Mouse (Mus musculus): ENCODE measurements at regions not wholly inside any gene's neighbourhood (a gene's known extent, or its start where the extent isn't known, plus 50 kb on each side); places are given as distances from the start of the nearest gene placed in this dataset.
A peak's percentile ranks its signal among the peaks of the same experiment; 100 is the strongest.

DNA sequence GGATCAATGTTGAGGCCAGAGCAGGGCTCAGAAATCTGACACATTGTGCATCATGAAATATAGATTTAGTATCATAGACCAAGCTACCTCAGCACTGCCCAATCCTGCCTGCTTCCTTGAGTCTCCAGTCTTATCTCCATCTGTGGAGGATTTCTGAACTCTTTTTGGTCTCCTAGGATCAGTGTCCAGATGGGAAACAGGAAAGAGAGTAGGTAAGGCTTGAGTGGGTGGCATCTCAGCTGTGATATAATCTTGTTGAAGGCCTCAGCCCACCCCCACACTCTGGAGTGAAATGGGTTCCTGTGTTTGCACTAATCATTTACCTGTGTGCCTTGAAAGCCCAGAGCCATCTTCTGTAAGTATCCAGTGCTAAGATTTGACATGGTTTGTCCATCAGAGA is 74.3 kb upstream of the Aff3 start:
- H3K27ac ChIP-seq: no peak overlapping the region
- no peaks in the 10 kb centered on the region for H3K36me3 ChIP-seq
- H3K27me3 ChIP-seq: no peaks in the 10 kb centered on the region
- no peak overlapping the region for H3K9ac ChIP-seq
- no peak overlapping the region for H3K4me3 ChIP-seq
- no peak for ATAC-seq (ENCODE audit: low FRiP score)
- no peaks in the 10 kb centered on the region for H3K4me1 ChIP-seq (replicated peaks)
- H3K4me2 ChIP-seq: no peak overlapping the region
- no peaks in the 10 kb centered on the region for H3K9me3 ChIP-seq

DNA sequence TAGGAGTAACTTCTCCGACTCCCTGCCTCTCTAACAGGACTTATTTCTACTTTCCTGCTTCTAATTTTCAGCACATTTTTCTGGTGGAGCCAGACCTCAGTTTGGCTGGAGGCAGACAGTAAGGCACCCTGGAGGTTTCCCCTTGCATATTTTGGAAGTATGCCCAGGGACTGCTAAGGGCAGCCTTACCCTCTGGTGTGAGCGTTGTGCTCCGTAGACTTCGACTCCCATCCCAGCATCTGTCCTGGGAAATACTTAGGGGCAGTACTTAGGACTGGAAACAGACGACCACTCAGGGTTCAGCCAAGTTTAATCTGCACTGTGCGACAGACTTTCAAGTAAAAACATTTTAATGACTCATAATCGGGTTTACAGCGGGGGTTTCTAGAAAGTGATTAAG is 71.0 kb upstream of the Aff3 start:
- Histone ChIP-seq H3K27ac (no peak overlapping the region), H3K27me3 (no peaks in the 10 kb centered on the region), H3K4me1 (replicated peaks) (peaks cover 9% of the 10 kb centered on the region), H3K4me3 (no peak overlapping the region), H3K9me3 (no peaks in the 10 kb centered on the region), H3K36me3 (no peaks in the 10 kb centered on the region), H3K4me2 (no peak overlapping the region), H3K9ac (no peak overlapping the region)
- 76% methylated on average over 8 of the region's 8 CpGs for WGBS
- ATAC-seq (ENCODE audit: low FRiP score): no peak

DNA sequence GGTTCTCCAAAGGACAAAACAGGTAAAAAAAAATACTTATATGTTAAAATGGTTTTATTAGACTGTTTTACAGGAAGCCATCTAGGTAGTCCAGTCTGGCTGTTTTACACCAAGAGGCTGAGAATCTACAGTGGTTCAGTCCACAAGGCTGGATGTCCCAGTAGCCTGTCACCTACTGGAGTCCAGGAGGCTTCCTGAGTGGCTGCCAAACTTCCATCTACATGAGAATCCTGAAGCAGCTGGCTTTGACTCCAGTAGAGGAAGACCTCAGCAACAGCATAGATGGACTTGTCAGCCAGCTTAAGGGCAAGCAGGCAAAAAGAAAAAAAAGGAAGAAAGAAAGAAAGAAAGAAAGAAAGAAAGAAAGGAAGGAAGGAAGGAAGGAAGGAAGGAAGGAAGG is 68.4 kb upstream of the Aff3 start:
- H3K9me3 ChIP-seq: no peaks in the 10 kb centered on the region
- H3K4me3 ChIP-seq: no peak overlapping the region
- no peak overlapping the region for H3K27ac ChIP-seq
- H3K4me1 ChIP-seq (replicated peaks): peaks cover 27% of the 10 kb centered on the region
- ATAC-seq (ENCODE audit: low FRiP score): no peak
- no peak overlapping the region for H3K9ac ChIP-seq
- H3K27me3 ChIP-seq: no peaks in the 10 kb centered on the region
- H3K4me2 ChIP-seq: no peak overlapping the region
- no peaks in the 10 kb centered on the region for H3K36me3 ChIP-seq

DNA sequence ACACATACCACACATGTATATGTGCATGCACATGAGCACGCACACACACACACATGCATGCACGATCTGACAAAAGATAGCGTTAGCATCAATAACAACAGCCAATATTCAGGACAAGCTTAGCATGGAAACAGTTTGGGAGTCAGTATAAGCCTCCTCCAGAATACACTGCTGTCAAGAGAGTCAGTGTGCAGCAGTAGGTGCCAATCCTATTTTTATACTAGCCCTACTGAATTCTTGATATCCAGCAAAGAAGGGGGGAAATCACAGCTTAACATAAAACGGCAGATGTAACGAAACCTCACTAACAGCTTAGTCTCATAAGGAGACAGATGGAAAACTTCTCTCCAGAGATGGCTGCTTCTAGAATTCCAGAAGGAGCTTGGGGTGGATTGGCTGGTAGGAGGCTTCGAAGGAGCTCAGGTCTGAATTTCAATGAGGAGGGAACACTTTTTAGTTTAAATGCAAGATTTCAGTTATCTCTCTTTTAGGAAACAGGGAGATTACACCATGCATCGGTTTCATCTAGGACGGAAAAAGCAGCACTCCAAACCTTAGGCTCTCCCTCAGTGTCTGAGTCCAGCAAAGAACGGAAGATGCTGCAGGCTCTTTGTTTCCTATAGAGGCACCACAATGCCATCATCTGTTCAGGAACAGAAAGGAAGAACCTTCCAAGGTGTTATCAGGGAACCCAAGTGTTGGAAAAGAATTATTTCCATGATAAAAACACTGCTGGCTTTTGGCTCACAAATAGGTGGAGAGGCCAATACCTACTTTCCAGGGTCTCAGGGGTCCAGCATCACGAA is 65.4 kb upstream of the Aff3 start:
- H3K4me3 ChIP-seq: no peak overlapping the region
- H3K27me3 ChIP-seq: no peaks in the 10 kb centered on the region
- H3K4me2 ChIP-seq: no peak overlapping the region
- peaks cover 27% of the 10 kb centered on the region for H3K4me1 ChIP-seq (replicated peaks)
- no peak overlapping the region for H3K9ac ChIP-seq
- no peaks in the 10 kb centered on the region for H3K9me3 ChIP-seq
- WGBS: 83% methylated on average over 10 of the region's 10 CpGs
- H3K36me3 ChIP-seq: no peaks in the 10 kb centered on the region
- H3K27ac ChIP-seq: peak overlapping the region; percentile 35; the same call in 1 of the 2 replicates
- ATAC-seq (ENCODE audit: low FRiP score): no peak

DNA sequence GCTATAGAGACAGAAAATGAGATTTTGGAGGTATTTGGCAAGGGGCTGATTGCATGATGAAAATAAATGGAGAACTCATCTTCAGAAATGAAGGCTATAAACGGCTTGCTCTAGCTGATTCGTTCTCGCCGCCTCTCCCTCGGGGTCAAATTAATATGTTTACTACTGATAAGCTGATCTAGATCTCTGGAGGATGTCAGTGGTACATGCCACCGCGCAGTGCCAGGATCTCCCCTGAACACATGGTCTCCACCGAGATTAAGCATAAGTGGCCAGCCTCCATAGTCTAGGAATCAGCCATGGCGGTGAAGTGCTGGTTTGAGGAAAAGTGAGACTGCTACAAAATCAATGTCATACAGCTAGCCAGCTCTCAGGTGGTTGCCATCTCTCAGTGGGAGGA is 61.0 kb upstream of the Aff3 start:
- H3K9me3 ChIP-seq: peaks cover 3% of the 10 kb centered on the region; the same call in 1 of the 2 replicates
- H3K4me3 ChIP-seq: no peak overlapping the region
- no peak for ATAC-seq (ENCODE audit: low FRiP score)
- no peak overlapping the region for H3K4me2 ChIP-seq
- H3K27ac ChIP-seq: 0 out of 2 replicates have a peak overlapping the region, but pooled peaks have one; percentile 12
- no peaks in the 10 kb centered on the region for H3K27me3 ChIP-seq
- no peak overlapping the region for H3K9ac ChIP-seq
- H3K4me1 ChIP-seq (replicated peaks): peaks cover 18% of the 10 kb centered on the region
- WGBS: 77% methylated on average over 9 of the region's 9 CpGs
- H3K36me3 ChIP-seq: no peaks in the 10 kb centered on the region

DNA sequence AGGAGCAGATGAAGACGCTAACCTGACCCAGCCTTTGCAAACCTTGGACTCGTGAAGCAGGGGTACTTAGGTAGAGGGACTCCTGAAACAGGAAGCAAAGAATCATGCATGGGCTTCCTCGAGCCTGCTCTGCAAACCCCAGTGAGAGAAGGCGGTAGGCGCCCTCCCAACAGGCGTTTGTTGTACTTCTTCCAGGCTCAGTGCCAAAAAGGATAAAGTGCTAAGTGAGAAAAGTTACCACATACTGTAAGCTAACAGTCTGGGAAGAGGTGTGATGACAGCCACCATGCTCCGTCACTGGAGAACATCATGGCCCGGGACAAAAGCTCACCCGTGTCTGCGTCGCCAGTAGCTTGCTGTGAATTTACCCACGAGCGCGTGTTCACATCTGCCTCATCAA is 59.9 kb upstream of the Aff3 start:
- H3K36me3 ChIP-seq: no peaks in the 10 kb centered on the region
- peaks cover 7% of the 10 kb centered on the region for H3K4me1 ChIP-seq (replicated peaks)
- no peak overlapping the region for H3K9ac ChIP-seq
- no peak for ATAC-seq (ENCODE audit: low FRiP score)
- H3K4me2 ChIP-seq: no peak overlapping the region
- whole genome bisulfite sequencing: 94% methylated on average over 14 of the region's 14 CpGs
- H3K9me3 ChIP-seq: peaks cover 3% of the 10 kb centered on the region; the same call in 1 of the 2 replicates
- no peaks in the 10 kb centered on the region for H3K27me3 ChIP-seq
- no peak overlapping the region for H3K27ac ChIP-seq
- H3K4me3 ChIP-seq: no peak overlapping the region

DNA sequence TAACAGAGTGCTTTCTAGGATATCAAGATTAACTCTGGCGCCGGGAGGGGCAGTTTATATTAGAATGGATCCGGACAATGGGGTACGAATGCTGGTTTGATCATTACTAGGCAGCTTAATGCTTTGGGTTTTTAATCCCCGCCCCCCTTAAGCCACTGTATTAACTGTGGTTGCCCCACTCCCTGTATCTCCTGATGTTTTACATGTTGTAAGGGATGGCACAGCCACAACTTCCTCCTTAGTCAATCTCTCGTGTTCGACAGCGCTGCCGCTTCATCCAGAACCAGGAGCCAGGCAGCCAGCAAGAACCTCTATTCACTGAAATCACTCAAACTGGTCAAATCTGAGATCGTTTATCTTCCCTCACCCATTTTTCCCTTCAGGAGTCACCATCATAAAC is 57.4 kb upstream of the Aff3 start:
- Histone ChIP-seq H3K9me3 (peaks cover 3% of the 10 kb centered on the region; the same call in 1 of the 2 replicates), H3K4me3 (no peak overlapping the region), H3K4me1 (replicated peaks) (no peaks in the 10 kb centered on the region), H3K4me2 (no peak overlapping the region), H3K27me3 (no peaks in the 10 kb centered on the region), H3K9ac (no peak overlapping the region), H3K27ac (no peak overlapping the region), H3K36me3 (no peaks in the 10 kb centered on the region)
- no peak for ATAC-seq (ENCODE audit: low FRiP score)
- WGBS: 82% methylated on average over 10 of the region's 10 CpGs

DNA sequence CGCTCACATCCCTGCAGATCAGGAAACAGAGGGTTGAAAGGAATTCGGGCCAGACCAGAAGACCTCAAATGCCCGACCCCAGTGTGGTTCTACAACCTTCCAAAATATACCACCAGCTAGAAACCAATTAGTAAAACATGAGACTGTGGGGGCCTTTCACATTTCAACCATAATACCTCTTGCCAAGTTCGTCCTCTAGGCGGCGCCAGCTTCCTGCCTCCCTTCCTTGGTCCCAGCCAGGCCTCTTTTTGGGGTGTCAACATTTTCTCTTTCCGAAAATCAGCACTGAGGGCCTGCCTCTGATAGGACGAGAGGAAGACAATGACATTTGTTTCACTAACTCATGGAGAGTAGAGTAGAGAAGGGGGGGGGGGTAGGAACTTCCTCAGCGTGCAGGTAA is 55.5 kb upstream of the Aff3 start:
- H3K9ac ChIP-seq: no peak overlapping the region
- H3K9me3 ChIP-seq: peaks cover 3% of the 10 kb centered on the region; the same call in 1 of the 2 replicates
- H3K4me2 ChIP-seq: no peak overlapping the region
- no peaks in the 10 kb centered on the region for H3K27me3 ChIP-seq
- H3K36me3 ChIP-seq: no peaks in the 10 kb centered on the region
- ATAC-seq (ENCODE audit: low FRiP score): no peak
- no peak overlapping the region for H3K4me3 ChIP-seq
- H3K27ac ChIP-seq: no peak overlapping the region
- H3K4me1 ChIP-seq (replicated peaks): no peaks in the 10 kb centered on the region
- 45% methylated on average over 9 of the region's 9 CpGs for WGBS

DNA sequence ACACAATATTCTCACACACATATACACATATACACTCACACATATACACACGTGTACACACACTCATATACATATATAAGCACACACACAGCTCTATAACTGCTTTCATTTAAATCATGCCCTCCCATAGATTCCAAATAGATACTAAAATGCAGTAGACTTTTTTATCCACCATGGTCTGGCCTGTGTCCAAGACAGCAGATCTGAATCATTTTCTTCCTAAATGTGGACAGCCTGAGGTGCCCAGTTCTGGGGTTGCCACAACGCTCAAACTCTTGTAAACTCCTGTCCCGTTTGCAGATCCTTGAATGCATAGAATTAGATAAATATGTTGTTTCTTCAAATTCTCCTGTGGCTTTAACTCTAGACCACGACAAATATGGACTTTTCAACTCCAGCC is 50.9 kb upstream of the Aff3 start:
- Histone ChIP-seq H3K4me3 (no peak overlapping the region), H3K9me3 (no peaks in the 10 kb centered on the region), H3K27ac (no peak overlapping the region), H3K36me3 (no peaks in the 10 kb centered on the region), H3K9ac (no peak overlapping the region), H3K27me3 (no peaks in the 10 kb centered on the region), H3K4me2 (no peak overlapping the region), H3K4me1 (replicated peaks) (no peaks in the 10 kb centered on the region)
- ATAC-seq (ENCODE audit: low FRiP score): no peak
- 86% methylated on average over 4 of the region's 4 CpGs for WGBS
